Mouse (Mus musculus) liver, adult 10 weeks (tissue): ENCODE results near the gene Klk8. TPM values are rescaled to one million over a fixed set of nuclear protein-coding genes. Genes with fewer than 3 reads are reported as not detected.

Experiments
- polyA plus RNA-seq: library from polyadenylated mRNA; stranded (reverse); fragments of 350-450 nt; fragmentation: Illumina TruSeq; extraction: RNeasy Lipid Tissue Mini Kit (QIAGEN cat#74804); gene quantifications from one replicate; pipeline ENCODE4 v1.2.3, GENCODE M21; 2014; ENCODE audit warnings: low read depth, low replicate concordance

Gene Klk8
- polyA plus RNA-seq = not detected

DNA sequence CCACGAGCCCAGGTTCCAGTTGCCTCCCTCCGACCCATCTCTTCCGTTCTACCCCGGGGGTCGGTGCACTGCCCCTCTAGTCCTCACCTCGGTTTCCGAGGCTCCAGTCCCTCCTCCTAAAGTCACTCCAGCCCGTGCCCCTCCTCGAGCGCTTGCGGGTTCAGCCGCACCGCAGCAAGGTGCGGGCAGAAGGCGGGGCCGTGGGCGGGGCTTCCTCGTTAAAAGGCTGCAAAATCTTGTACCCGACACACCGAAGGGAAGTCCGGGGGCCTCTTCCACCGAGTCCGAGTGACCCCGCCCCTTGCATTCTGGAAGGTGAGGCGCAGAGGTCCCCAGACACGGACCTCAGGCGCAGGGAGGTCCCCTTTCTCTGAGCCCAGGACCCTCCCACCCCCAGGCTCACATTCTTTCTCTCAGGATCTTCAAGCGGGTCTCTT, at the start of gene Klk8:
TSS of gene Klk8 (plus strand) at position 245 of the 437 bp plus-strand sequence.

DNA sequence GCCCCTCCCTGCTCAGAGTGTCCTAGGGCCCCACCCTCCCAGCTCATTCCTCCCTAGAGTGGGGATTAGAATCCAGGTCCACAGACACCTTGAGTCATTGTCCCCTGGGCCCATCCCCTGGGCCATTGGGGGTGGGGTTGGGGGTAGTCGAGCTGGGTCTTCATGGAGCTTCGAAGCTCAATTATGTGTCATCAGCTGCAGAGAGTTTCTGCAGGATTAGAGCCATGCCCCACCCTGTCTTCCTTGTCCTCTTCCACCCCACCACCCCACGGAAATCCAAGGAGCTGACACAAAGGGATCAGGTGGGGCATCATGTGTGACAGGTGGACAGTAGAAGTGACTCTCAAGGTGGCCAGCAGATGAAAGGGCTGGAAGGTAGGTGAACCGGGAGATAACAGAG, 28.8 kb upstream of the Klk8 start, which contains the start of gene Klk12:
TSS of gene Klk12 (plus strand) at position 301 of the 400 bp plus-strand sequence.

GRCm38 (mm10) chr7:43774364-43774763, 23.0 kb upstream of the Klk8 start, which contains the start of gene Klk11:
Gene Klk11 (plus strand): TSS chr7:43774604.

DNA sequence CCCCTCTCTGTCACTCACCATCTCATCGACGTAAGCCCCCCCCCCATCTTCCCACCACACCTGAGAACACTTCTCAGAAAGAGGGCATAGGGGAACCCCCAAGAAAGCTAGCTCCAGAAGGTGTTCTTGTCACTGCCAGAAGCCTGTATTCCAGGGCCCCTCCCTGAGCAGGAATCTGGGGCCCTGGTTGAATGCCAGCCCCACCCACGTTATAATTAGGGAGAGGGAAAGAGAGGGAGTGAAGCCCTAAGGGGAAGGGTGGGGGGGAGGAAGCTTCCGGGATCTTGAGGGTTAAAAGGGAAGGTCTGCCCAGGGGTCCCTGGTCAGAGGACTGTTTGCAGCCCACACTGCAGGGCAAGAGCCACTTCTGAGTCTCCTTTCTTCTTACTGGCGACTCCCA, 16.6 kb upstream of the Klk8 start, which contains the start of gene Klk10:
TSS of gene Klk10 (plus strand) at position 290 of the 400 bp plus-strand sequence.

GRCm38 (mm10) chr7:43791591-43791990, 5.8 kb upstream of the Klk8 start, which contains the start of gene Klk9:
Gene Klk9 (plus strand): TSS chr7:43791891.

GRCm38 (mm10) chr7:43810994-43811393, 13.6 kb downstream of the Klk8 start, which contains the start of gene Klk7:
Gene Klk7 (plus strand): TSS chr7:43811294.

GRCm38 (mm10) chr7:43824199-43824598, 26.8 kb downstream of the Klk8 start, which contains the start of gene Klk6:
Gene Klk6 (plus strand): TSS chr7:43824499.

DNA sequence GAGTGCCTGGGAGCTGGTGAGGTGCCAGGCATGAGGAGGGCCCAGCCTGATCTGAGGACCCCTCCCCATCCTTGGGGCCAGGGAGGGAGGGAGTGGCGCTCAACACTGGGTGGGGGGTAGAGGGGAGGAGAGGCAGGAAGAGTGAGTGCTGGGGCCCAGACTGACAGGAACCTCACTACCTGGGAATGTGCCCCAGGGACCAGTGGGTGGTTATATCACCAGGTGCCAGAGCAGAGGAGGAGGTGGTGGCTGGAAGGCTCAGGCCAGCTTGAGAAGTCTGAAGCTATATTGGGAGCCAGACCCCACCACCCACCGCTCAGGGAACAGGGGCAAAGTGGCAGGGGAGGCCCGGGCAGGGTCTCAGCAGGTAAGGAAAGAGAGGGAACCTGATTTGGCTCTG, 44.3 kb downstream of the Klk8 start, which contains the start of gene Klk5:
TSS of gene Klk5 (plus strand) at position 271 of the 400 bp plus-strand sequence.

Other genes with a start within 250 kb of the Klk8 start
- 0.66 TPM for gene Zfp658, start 235.3 kb upstream of the Klk8 start, polyA plus RNA-seq
- gene Zfp719, start 218.0 kb upstream of the Klk8 start, polyA plus RNA-seq = 4.6 TPM
- not detected for gene Zfp819, start 190.4 kb upstream of the Klk8 start, polyA plus RNA-seq
- gene Ceacam18, start 162.9 kb upstream of the Klk8 start, polyA plus RNA-seq = not detected
- gene Siglece, start 137.4 kb upstream of the Klk8 start, polyA plus RNA-seq = 1.3 TPM
- gene Ctu1, start 125.6 kb upstream of the Klk8 start, polyA plus RNA-seq = 1.0 TPM
- gene Klk14, start 107.2 kb upstream of the Klk8 start, polyA plus RNA-seq = not detected
- gene Klk13, start 85.0 kb upstream of the Klk8 start, polyA plus RNA-seq = not detected
- gene Klk12, start 28.7 kb upstream of the Klk8 start, polyA plus RNA-seq = not detected
- not detected for gene Klk11, start 23.0 kb upstream of the Klk8 start, polyA plus RNA-seq
- gene Klk10, start 16.5 kb upstream of the Klk8 start, polyA plus RNA-seq = not detected
- gene Klk9, start 5.7 kb upstream of the Klk8 start, polyA plus RNA-seq = not detected
- not detected for gene Klk7, start 13.7 kb downstream of the Klk8 start, polyA plus RNA-seq
- gene Klk6, start 26.9 kb downstream of the Klk8 start, polyA plus RNA-seq = not detected
- not detected for gene Klk5, start 44.4 kb downstream of the Klk8 start, polyA plus RNA-seq
- gene Klk4, start 83.6 kb downstream of the Klk8 start, polyA plus RNA-seq = not detected
- gene Klk15, start 136.2 kb downstream of the Klk8 start, polyA plus RNA-seq = not detected
- gene Klk1b8, start 153.1 kb downstream of the Klk8 start, polyA plus RNA-seq = not detected
- gene Klk1b1, start 169.2 kb downstream of the Klk8 start, polyA plus RNA-seq = not detected
- not detected for gene Klk1b9, start 178.5 kb downstream of the Klk8 start, polyA plus RNA-seq
- not detected for gene Klk1b11, start 198.3 kb downstream of the Klk8 start, polyA plus RNA-seq
- gene Klk1b26, start 214.6 kb downstream of the Klk8 start, polyA plus RNA-seq = not detected